Mouse (Mus musculus) limb, embryonic 12.5 days (tissue): ENCODE data around the gene Bik. TPM values are rescaled to one million over a fixed set of nuclear protein-coding genes. Genes with fewer than 3 reads are reported as not detected.

Experiments used
- ATAC-seq: fragments of 200-750 bp; cut with Nextera tagmentation; 2 replicates; pipeline ENCODE4 v1.8.0; 2017; ENCODE audit warnings: low read depth, moderate TSS enrichment; ENCODE audit not compliant: insufficient number of reproducible peaks, insufficient read depth, low FRiP score, low TSS enrichment
- H3K27ac ChIP-seq: fragments of 300-500 bp; sonication (generic); 2 replicates; pipeline ENCODE4 v1.5.1; 2016; ENCODE audit warnings: mild to moderate bottlenecking, moderate library complexity
- H3K27me3 ChIP-seq: fragments of 300-500 bp; sonication (generic); 2 replicates; pipeline ENCODE4 v1.6.1; 2016; ENCODE audit warnings: mild to moderate bottlenecking, moderate library complexity
- H3K36me3 ChIP-seq: fragments of 300-500 bp; sonication (generic); 2 replicates; pipeline ENCODE4 v1.6.1; 2016; ENCODE audit warnings: mild to moderate bottlenecking, moderate library complexity
- H3K4me1 ChIP-seq: fragments of 300-500 bp; sonication (generic); replicated peaks from 2 replicates; pipeline ENCODE4 v1.6.1; 2016
- H3K4me2 ChIP-seq: fragments of 300-500 bp; sonication (generic); 2 replicates; pipeline ENCODE4 v1.6.1; 2016; ENCODE audit warnings: mild to moderate bottlenecking, moderate library complexity
- H3K4me3 ChIP-seq: fragments of 300-500 bp; sonication (generic); replicated peaks from 2 replicates; pipeline ENCODE4 v1.5.1; 2016; ENCODE audit warnings: mild to moderate bottlenecking
- H3K9ac ChIP-seq: fragments of 300-500 bp; sonication (generic); replicated peaks from 2 replicates; pipeline ENCODE4 v1.6.1; 2016; ENCODE audit warnings: mild to moderate bottlenecking, moderate library complexity
- H3K9me3 ChIP-seq: fragments of 300-500 bp; sonication (generic); 2 replicates; pipeline ENCODE4 v1.6.1; 2016; ENCODE audit warnings: mild to moderate bottlenecking, moderate library complexity
- WGBS: fragments of 180-500 bp; shearing (Covaris S2); methylation state at CpG from one replicate; pipeline ENCODE4 v1.1.7; 2016; 5-methylcytosine and 5-hydroxymethylcytosine counted together
- polyA plus RNA-seq: library from polyadenylated mRNA; unstranded; fragments of >200 nt; fragmentation: Nextera tagmentation; extraction: Ambion mirVana; gene quantifications from 2 replicates; pipeline ENCODE4 v1.2.1, GENCODE M21; 2016

Bik gene
- polyA plus RNA-seq, 1 experiment from 2014 or later: 3.3 TPM

- Histone ChIP-seq H3K9me3 (peaks cover 4% of the 10 kb centered on the region; the same call in 1 of the 2 replicates), H3K9ac (no peak overlapping the region), H3K36me3 (no peaks in the 10 kb centered on the region), H3K4me3 (no peak overlapping the region), H3K4me2 (no peak overlapping the region), H3K27me3 (peaks cover 3% of the 10 kb centered on the region; the same call in 1 of the 2 replicates), H3K27ac (no peak overlapping the region), H3K4me1 (no peaks in the 10 kb centered on the region)
- no peak for ATAC-seq
- WGBS: 70% methylated on average over 5 of the region's 5 CpGs
Measured at GRCm38 (mm10) chr15:83515018-83515417, 11.6 kb upstream of the Bik start.

GRCm38 (mm10) chr15:83518215-83519048, 8.2 kb upstream of the Bik start:
- peaks cover 4% of the 10 kb centered on the region; the same call in 1 of the 2 replicates for H3K9me3 ChIP-seq
- H3K4me2 ChIP-seq: no peak overlapping the region
- H3K4me1 ChIP-seq: 0 out of 2 replicates have a peak, but pooled peaks cover 4% of the 10 kb centered on the region
- 39% methylated on average over 20 of the region's 20 CpGs for WGBS
- no peak overlapping the region for H3K4me3 ChIP-seq
- no peaks in the 10 kb centered on the region for H3K36me3 ChIP-seq
- ATAC-seq: peak; percentile 31; the same call in 1 of the 2 replicates
- H3K27me3 ChIP-seq: peaks cover 4% of the 10 kb centered on the region; the same call in 1 of the 2 replicates
- no peak overlapping the region for H3K9ac ChIP-seq
- no peak overlapping the region for H3K27ac ChIP-seq

- Histone ChIP-seq H3K36me3 (no peaks in the 10 kb centered on the region), H3K9ac (no peak overlapping the region), H3K4me1 (peaks cover 9% of the 10 kb centered on the region), H3K27me3 (peaks cover 28% of the 10 kb centered on the region), H3K4me2 (no peak overlapping the region), H3K27ac (no peak overlapping the region), H3K4me3 (no peak overlapping the region), H3K9me3 (peaks cover 4% of the 10 kb centered on the region; the same call in 1 of the 2 replicates)
- no peak for ATAC-seq
- 80% methylated on average over 6 of the region's 6 CpGs for WGBS
Measured at GRCm38 (mm10) chr15:83520861-83521382, 5.7 kb upstream of the Bik start.

- H3K9me3 ChIP-seq: no peaks in the 10 kb centered on the region
- peaks cover 51% of the 10 kb centered on the region for H3K27me3 ChIP-seq
- WGBS: 45% methylated on average over 7 of the region's 7 CpGs
- peaks cover 23% of the 10 kb centered on the region for H3K4me1 ChIP-seq
- ATAC-seq: no peak
- H3K27ac ChIP-seq: no peak overlapping the region
- H3K9ac ChIP-seq: no peak overlapping the region
- H3K4me3 ChIP-seq: no peak overlapping the region
- no peak overlapping the region for H3K4me2 ChIP-seq
- H3K36me3 ChIP-seq: no peaks in the 10 kb centered on the region
Measured at GRCm38 (mm10) chr15:83523196-83523595, 3.5 kb upstream of the Bik start.

- Histone ChIP-seq H3K9me3 (no peaks in the 10 kb centered on the region), H3K27ac (no peak overlapping the region), H3K27me3 (peaks cover 56% of the 10 kb centered on the region), H3K4me1 (peaks cover 23% of the 10 kb centered on the region), H3K36me3 (no peaks in the 10 kb centered on the region), H3K4me2 (no peak overlapping the region), H3K4me3 (no peak overlapping the region), H3K9ac (no peak overlapping the region)
- WGBS: 64% methylated on average over 14 of the region's 14 CpGs
- ATAC-seq: no peak
Measured at GRCm38 (mm10) chr15:83523638-83524332, 2.9 kb upstream of the Bik start.

GRCm38 (mm10) chr15:83524333-83524729, 2.3 kb upstream of the Bik start:
- H3K4me2 ChIP-seq: no peak overlapping the region
- H3K36me3 ChIP-seq: no peaks in the 10 kb centered on the region
- H3K4me3 ChIP-seq: no peak overlapping the region
- ATAC-seq: no peak
- H3K27ac ChIP-seq: no peak overlapping the region
- H3K9me3 ChIP-seq: no peaks in the 10 kb centered on the region
- H3K9ac ChIP-seq: no peak overlapping the region
- WGBS: 90% methylated on average over 3 of the region's 3 CpGs
- H3K4me1 ChIP-seq: peaks cover 23% of the 10 kb centered on the region
- H3K27me3 ChIP-seq: peaks cover 62% of the 10 kb centered on the region

GRCm38 (mm10) chr15:83527092-83527437, 403 bp downstream of the Bik start:
- Histone ChIP-seq H3K9ac (peak overlapping the region; percentile 50), H3K4me1 (peaks cover 23% of the 10 kb centered on the region), H3K27ac (no peak overlapping the region), H3K4me2 (peak overlapping the region; percentile 94), H3K27me3 (peaks cover 69% of the 10 kb centered on the region), H3K36me3 (no peaks in the 10 kb centered on the region), H3K9me3 (no peaks in the 10 kb centered on the region), H3K4me3 (peak overlapping the region; percentile 56)
- under 1% methylated on average over 26 of the region's 26 CpGs for whole genome bisulfite sequencing
- no peak for ATAC-seq

- Histone ChIP-seq H3K27ac (no peak overlapping the region), H3K4me2 (peak overlapping the region; percentile 94; the same call in 1 of the 2 replicates), H3K9ac (no peak overlapping the region), H3K4me1 (peaks cover 23% of the 10 kb centered on the region), H3K9me3 (no peaks in the 10 kb centered on the region), H3K36me3 (no peaks in the 10 kb centered on the region), H3K27me3 (peaks cover 69% of the 10 kb centered on the region), H3K4me3 (no peak overlapping the region)
- ATAC-seq: no peak
- 65% methylated on average over 2 of the region's 2 CpGs for WGBS
Measured at GRCm38 (mm10) chr15:83527747-83528146, 1.1 kb downstream of the Bik start.

- H3K9me3 ChIP-seq: no peaks in the 10 kb centered on the region
- H3K4me2 ChIP-seq: no peak overlapping the region
- peaks cover 19% of the 10 kb centered on the region for H3K4me1 ChIP-seq
- H3K27ac ChIP-seq: no peak overlapping the region
- no peak overlapping the region for H3K4me3 ChIP-seq
- ATAC-seq: no peak
- WGBS: 56% methylated on average over 4 of the region's 4 CpGs
- peaks cover 62% of the 10 kb centered on the region for H3K27me3 ChIP-seq
- H3K9ac ChIP-seq: no peak overlapping the region
- no peaks in the 10 kb centered on the region for H3K36me3 ChIP-seq
Measured at GRCm38 (mm10) chr15:83528892-83529291, 2.2 kb downstream of the Bik start.

GRCm38 (mm10) chr15:83529765-83530164, 3.1 kb downstream of the Bik start:
- Histone ChIP-seq H3K27me3 (peaks cover 53% of the 10 kb centered on the region), H3K9ac (no peak overlapping the region), H3K4me3 (no peak overlapping the region), H3K9me3 (no peaks in the 10 kb centered on the region), H3K36me3 (no peaks in the 10 kb centered on the region), H3K27ac (no peak overlapping the region), H3K4me1 (peaks cover 19% of the 10 kb centered on the region), H3K4me2 (no peak overlapping the region)
- ATAC-seq: no peak
- 84% methylated on average over 5 of the region's 5 CpGs for WGBS

GRCm38 (mm10) chr15:83530233-83530632, 3.6 kb downstream of the Bik start:
- no peak overlapping the region for H3K27ac ChIP-seq
- 70% methylated on average over 9 of the region's 9 CpGs for WGBS
- H3K9me3 ChIP-seq: no peaks in the 10 kb centered on the region
- H3K4me3 ChIP-seq: no peak overlapping the region
- H3K27me3 ChIP-seq: peaks cover 48% of the 10 kb centered on the region
- H3K4me1 ChIP-seq: peaks cover 19% of the 10 kb centered on the region
- no peaks in the 10 kb centered on the region for H3K36me3 ChIP-seq
- H3K9ac ChIP-seq: no peak overlapping the region
- no peak for ATAC-seq
- no peak overlapping the region for H3K4me2 ChIP-seq
